Mouse (Mus musculus) embryonic fibroblast, embryonic 13.5 days (primary cell): ENCODE results near the gene Cacnb3. TPM values are rescaled to one million over a fixed set of nuclear protein-coding genes. Genes with fewer than 3 reads are reported as not detected.
A peak's percentile ranks its signal among the peaks of the same experiment; 100 is the strongest.

ENCODE experiments used
- H3K27ac ChIP-seq: 2 replicates; pipeline ENCODE4 v1.5.1; 2012; ENCODE audit warnings: low read length, control low read depth, inconsistent platforms; ENCODE audit not compliant: insufficient read depth
- H3K4me1 ChIP-seq: 2 replicates; pipeline ENCODE4 v1.6.1; 2011; ENCODE audit warnings: low read length; ENCODE audit not compliant: control insufficient read depth, insufficient read depth
- H3K4me3 ChIP-seq: 2 replicates; pipeline ENCODE4 v1.5.1; 2011; ENCODE audit warnings: mild to moderate bottlenecking, control low read depth, low read length; ENCODE audit not compliant: insufficient read depth
- CTCF ChIP-seq: IDR thresholded peaks from 2 replicates; pipeline ENCODE4 v1.5.1; 2011; ENCODE audit warnings: mild to moderate bottlenecking, control low read depth, low read length, moderate library complexity, borderline replicate concordance; ENCODE audit not compliant: insufficient read depth
- POLR2A ChIP-seq: IDR thresholded peaks from 2 replicates; pipeline ENCODE4 v1.6.1; 2011; ENCODE audit warnings: low read depth, mild to moderate bottlenecking, control low read depth, low read length, moderate library complexity
- polyA plus RNA-seq: library from polyadenylated mRNA; stranded (reverse); fragments of >200 nt; gene quantifications from 2 replicates; pipeline ENCODE4 v1.2.4, GENCODE M21; 2011; ENCODE audit warnings: low read depth; ENCODE audit not compliant: missing spikeins, insufficient read length

The Cacnb3 gene
- polyA plus RNA-seq, 1 experiment: 40.5 TPM

- TF ChIP-seq POLR2A (no peak), CTCF (0 out of 2 replicates have a peak, but pooled peaks have one; percentile 8)
- Histone ChIP-seq H3K27ac (no peak overlapping the region), H3K4me1 (no peaks in the 10 kb centered on the region), H3K4me3 (no peak overlapping the region)
Measured at GRCm38 (mm10) chr15:98617176-98617537, 13.5 kb upstream of the Cacnb3 start.

GRCm38 (mm10) chr15:98622199-98622598 is 8.4 kb upstream of the Cacnb3 start:
- H3K4me3 ChIP-seq: no peak overlapping the region
- TF ChIP-seq POLR2A (no peak), CTCF (no peak)
- no peak overlapping the region for H3K27ac ChIP-seq
- peaks cover 13% of the 10 kb centered on the region for H3K4me1 ChIP-seq

GRCm38 (mm10) chr15:98622721-98623120 is 7.9 kb upstream of the Cacnb3 start:
- H3K4me3 ChIP-seq: no peak overlapping the region
- H3K4me1 ChIP-seq: peaks cover 13% of the 10 kb centered on the region
- no peak overlapping the region for H3K27ac ChIP-seq
- TF ChIP-seq POLR2A: no peak
- TF ChIP-seq CTCF: no peak

- peaks cover 13% of the 10 kb centered on the region for H3K4me1 ChIP-seq
- TF ChIP-seq CTCF (no peak), POLR2A (no peak)
- H3K27ac ChIP-seq: no peak overlapping the region
- H3K4me3 ChIP-seq: no peak overlapping the region
Measured at GRCm38 (mm10) chr15:98623361-98623821, 7.2 kb upstream of the Cacnb3 start.

GRCm38 (mm10) chr15:98626078-98626477 is 4.6 kb upstream of the Cacnb3 start:
- H3K27ac ChIP-seq: peak overlapping the region; percentile 95
- TF ChIP-seq CTCF (no peak), POLR2A (0 out of 2 replicates have a peak, but pooled peaks have one; percentile 16)
- H3K4me3 ChIP-seq: no peak overlapping the region
- peaks cover 13% of the 10 kb centered on the region for H3K4me1 ChIP-seq

GRCm38 (mm10) chr15:98626487-98627212 is 4.0 kb upstream of the Cacnb3 start:
- peaks cover 13% of the 10 kb centered on the region for H3K4me1 ChIP-seq

GRCm38 (mm10) chr15:98628589-98629254 is 1.9 kb upstream of the Cacnb3 start:
- TF ChIP-seq CTCF: no peak
- TF ChIP-seq POLR2A: peak; percentile 32; the same call in 1 of the 2 replicates
- no peak overlapping the region for H3K4me3 ChIP-seq
- H3K4me1 ChIP-seq: peaks cover 13% of the 10 kb centered on the region
- H3K27ac ChIP-seq: no peak overlapping the region

More at GRCm38 (mm10) chr15:98626487-98627212, 4.0 kb upstream of the Cacnb3 start:
- peak overlapping the region; percentile 95 for H3K27ac ChIP-seq
- no peak for TF ChIP-seq POLR2A
- no peak for TF ChIP-seq CTCF
- H3K4me3 ChIP-seq: no peak overlapping the region

- TF ChIP-seq POLR2A: no peak
- TF ChIP-seq CTCF: no peak
- Histone ChIP-seq H3K4me1 (peaks cover 13% of the 10 kb centered on the region), H3K27ac (no peak overlapping the region), H3K4me3 (no peak overlapping the region)
Measured at GRCm38 (mm10) chr15:98629464-98629863, 1.2 kb upstream of the Cacnb3 start.

- Histone ChIP-seq H3K4me1 (peaks cover 3% of the 10 kb centered on the region), H3K27ac (no peak overlapping the region)
- TF ChIP-seq CTCF (peak; percentile 87), POLR2A (no peak)
Measured at GRCm38 (mm10) chr15:98631493-98631892, 853 bp downstream of the Cacnb3 start.

GRCm38 (mm10) chr15:98632107-98632744 is 1.6 kb downstream of the Cacnb3 start:
- H3K4me1 ChIP-seq: no peaks in the 10 kb centered on the region; the same call in 1 of the 2 replicates
- TF ChIP-seq CTCF (no peak), POLR2A (peak; percentile 88)
- H3K4me3 ChIP-seq: peak overlapping the region; percentile 50
- no peak overlapping the region for H3K27ac ChIP-seq

More at GRCm38 (mm10) chr15:98631493-98631892, 853 bp downstream of the Cacnb3 start:
- no peak overlapping the region; the same call in 1 of the 2 replicates for H3K4me3 ChIP-seq
